Mouse (Mus musculus): ENCODE measurements around the gene Olfr867. TPM values are rescaled to one million over a fixed set of nuclear protein-coding genes. Genes with fewer than 3 reads are reported as not detected.

Olfr867 gene
- not detected in 2 replicates for polyA plus RNA-seq (2015; fragmentation: Nextera tagmentation; extraction: Ambion mirVana)

- H3K9ac ChIP-seq, result no peak within 1 kb of the TSS
- no peak within 1 kb of the TSS for H3K27ac ChIP-seq
- no peak for ATAC-seq (ENCODE audit: insufficient number of reproducible peaks, low FRiP score, low TSS enrichment, low read depth)
- no peaks in the 10 kb centered on the region for H3K4me1 ChIP-seq
- no peak within 1 kb of the TSS for H3K4me3 ChIP-seq
- H3K9me3 ChIP-seq, result no peaks in the 10 kb centered on the region
- H3K4me2 ChIP-seq, result no peak within 1 kb of the TSS
- H3K27me3 ChIP-seq, result no peaks in the 10 kb centered on the region
- WGBS, result 73% methylated on average over 1 of the region's 1 CpGs
- H3K36me3 ChIP-seq, result no peaks in the 10 kb centered on the region
These were observed at the start of gene Olfr867 for GRCm38 (mm10) chr9:20057462-20057861. Olfr867 (minus strand) TSS chr9:20057562.

- Histone ChIP-seq H3K36me3 (no peaks in the 10 kb centered on the region), H3K9ac (no peak within 1 kb of the TSS), H3K27me3 (no peaks in the 10 kb centered on the region), H3K4me3 (no peak within 1 kb of the TSS), H3K27ac (no peak within 1 kb of the TSS), H3K4me2 (no peak within 1 kb of the TSS), H3K4me1 (no peaks in the 10 kb centered on the region), H3K9me3 (no peaks in the 10 kb centered on the region; the same call in 1 of the 2 replicates)
- ATAC-seq (ENCODE audit: insufficient number of reproducible peaks, low FRiP score, low TSS enrichment, low read depth), result no peak
- WGBS, result 39% methylated on average over 2 of the region's 2 CpGs
These were observed 41.0 kb upstream of the Olfr867 start, which contains the start of gene Olfr868 for GRCm38 (mm10) chr9:20098326-20098725. Olfr868 (plus strand) TSS chr9:20098626.

- Histone ChIP-seq H3K9me3 (peaks cover 4% of the 10 kb centered on the region; the same call in 1 of the 2 replicates), H3K9ac (no peak overlapping the region), H3K36me3 (no peaks in the 10 kb centered on the region), H3K4me2 (no peak overlapping the region), H3K4me1 (no peaks in the 10 kb centered on the region), H3K4me3 (no peak overlapping the region), H3K27me3 (no peaks in the 10 kb centered on the region), H3K27ac (no peak overlapping the region)
- ATAC-seq (ENCODE audit: insufficient number of reproducible peaks, low FRiP score, low TSS enrichment, low read depth), result no peak
- WGBS, result 55% methylated on average over 7 of the region's 7 CpGs
These were observed 16.3 kb upstream of the Olfr867 start for GRCm38 (mm10) chr9:20073523-20074177.

GRCm38 (mm10) chr9:20071291-20071690 is 13.9 kb upstream of the Olfr867 start:
- no peak for ATAC-seq (ENCODE audit: insufficient number of reproducible peaks, low FRiP score, low TSS enrichment, low read depth)
- H3K4me1 ChIP-seq, result no peaks in the 10 kb centered on the region
- no peak overlapping the region for H3K27ac ChIP-seq
- WGBS, result 90% methylated on average over 1 of the region's 1 CpGs
- peaks cover 4% of the 10 kb centered on the region; the same call in 1 of the 2 replicates for H3K9me3 ChIP-seq
- H3K27me3 ChIP-seq, result no peaks in the 10 kb centered on the region
- H3K36me3 ChIP-seq, result no peaks in the 10 kb centered on the region
- H3K9ac ChIP-seq, result no peak overlapping the region
- no peak overlapping the region for H3K4me2 ChIP-seq
- H3K4me3 ChIP-seq, result no peak overlapping the region

- Histone ChIP-seq H3K4me2 (no peak overlapping the region), H3K4me1 (no peaks in the 10 kb centered on the region), H3K27ac (no peak overlapping the region), H3K9me3 (no peaks in the 10 kb centered on the region), H3K9ac (no peak overlapping the region), H3K27me3 (no peaks in the 10 kb centered on the region), H3K36me3 (no peaks in the 10 kb centered on the region), H3K4me3 (no peak overlapping the region)
- 75% methylated on average over 3 of the region's 3 CpGs for WGBS
- no peak for ATAC-seq (ENCODE audit: insufficient number of reproducible peaks, low FRiP score, low TSS enrichment, low read depth)
These were observed 12.9 kb upstream of the Olfr867 start for GRCm38 (mm10) chr9:20070236-20070635.

- Histone ChIP-seq H3K4me2 (no peak overlapping the region), H3K27ac (no peak overlapping the region), H3K36me3 (no peaks in the 10 kb centered on the region), H3K9ac (no peak overlapping the region), H3K9me3 (0 out of 2 replicates have a peak, but pooled peaks cover 6% of the 10 kb centered on the region), H3K27me3 (no peaks in the 10 kb centered on the region), H3K4me1 (no peaks in the 10 kb centered on the region), H3K4me3 (no peak overlapping the region)
- no peak for ATAC-seq (ENCODE audit: insufficient number of reproducible peaks, low FRiP score, low TSS enrichment, low read depth)
- 72% methylated on average over 3 of the region's 3 CpGs for WGBS
These were observed 9.4 kb downstream of the Olfr867 start for GRCm38 (mm10) chr9:20047964-20048363.

GRCm38 (mm10) chr9:20027935-20028334 is 29.4 kb downstream of the Olfr867 start, which contains the start of gene Olfr866:
Olfr866 (minus strand) TSS chr9:20028035.
- Histone ChIP-seq H3K27ac (no peak within 1 kb of the TSS), H3K36me3 (no peaks in the 10 kb centered on the region), H3K27me3 (no peaks in the 10 kb centered on the region), H3K9ac (no peak within 1 kb of the TSS), H3K4me3 (no peak within 1 kb of the TSS), H3K9me3 (no peaks in the 10 kb centered on the region), H3K4me1 (no peaks in the 10 kb centered on the region), H3K4me2 (no peak within 1 kb of the TSS)
- no peak for ATAC-seq (ENCODE audit: insufficient number of reproducible peaks, low FRiP score, low TSS enrichment, low read depth)
- WGBS, result 75% methylated on average over 2 of the region's 2 CpGs

Small RNAs within 50 kb of the gene (microRNA-seq; reads per million reads assigned to microRNA genes)
- not detected for gene Gm26231
- not detected for gene Gm44395

Other genes starting within 250 kb of the Olfr867 start
- gene Olfr860, start 207.8 kb downstream of the Olfr867 start, polyA plus RNA-seq (2015; fragmentation: Nextera tagmentation; extraction: Ambion mirVana), result not detected in 2 replicates
- gene Olfr862, start 169.6 kb downstream of the Olfr867 start, polyA plus RNA-seq (2015; fragmentation: Nextera tagmentation; extraction: Ambion mirVana), result not detected in 2 replicates
- gene Olfr77, start 140.7 kb downstream of the Olfr867 start, polyA plus RNA-seq (2015; fragmentation: Nextera tagmentation; extraction: Ambion mirVana), result 0.15 and 0.23 TPM in 2 replicates
- not detected in 2 replicates for gene Olfr866, start 29.5 kb downstream of the Olfr867 start, polyA plus RNA-seq (2015; fragmentation: Nextera tagmentation; extraction: Ambion mirVana)
- gene Olfr868, start 41.1 kb upstream of the Olfr867 start, polyA plus RNA-seq (2015; fragmentation: Nextera tagmentation; extraction: Ambion mirVana), result not detected in 2 replicates
- not detected in 2 replicates for gene Olfr869, start 71.4 kb upstream of the Olfr867 start, polyA plus RNA-seq (2015; fragmentation: Nextera tagmentation; extraction: Ambion mirVana)
- gene Olfr870, start 116.5 kb upstream of the Olfr867 start, polyA plus RNA-seq (2015; fragmentation: Nextera tagmentation; extraction: Ambion mirVana), result not detected in 2 replicates
- gene Olfr871, start 154.6 kb upstream of the Olfr867 start, polyA plus RNA-seq (2015; fragmentation: Nextera tagmentation; extraction: Ambion mirVana), result not detected in 2 replicates
- gene Olfr872, start 179.6 kb upstream of the Olfr867 start, polyA plus RNA-seq (2015; fragmentation: Nextera tagmentation; extraction: Ambion mirVana), result not detected in 2 replicates
- not detected in 2 replicates for gene Olfr39, start 224.8 kb upstream of the Olfr867 start, polyA plus RNA-seq (2015; fragmentation: Nextera tagmentation; extraction: Ambion mirVana)
- not detected in 2 replicates for gene Olfr873, start 241.0 kb upstream of the Olfr867 start, polyA plus RNA-seq (2015; fragmentation: Nextera tagmentation; extraction: Ambion mirVana)

All from limb, embryonic 15.5 days (tissue).